Mouse (Mus musculus) bone marrow, adult 2 months (tissue): ENCODE measurements around the gene Reck.

Experiments used
- CTCF ChIP-seq: fragments of 200-500 bp; IDR thresholded peaks from 2 replicates; pipeline ENCODE4 v1.5.1; 2011; ENCODE audit warnings: low read length, control low read depth; ENCODE audit not compliant: control insufficient read depth, insufficient read depth
- POLR2A ChIP-seq: fragments of 200-500 bp; IDR thresholded peaks from 2 replicates; pipeline ENCODE4 v1.6.1; 2011; ENCODE audit warnings: low read depth, mild to moderate bottlenecking, control low read depth, low read length, borderline replicate concordance; ENCODE audit not compliant: control insufficient read depth

- no peak for TF ChIP-seq CTCF
- no peak for TF ChIP-seq POLR2A
Observed at GRCm38 (mm10) chr4:43981251-43981650, 105.9 kb downstream of the Reck start.
